Mouse (Mus musculus): Measurements from ENCODE around the gene Lipt2.

GRCm38 (mm10) chr7:100206144-100206543 is 47.1 kb downstream of the Lipt2 start:
- TF ChIP-seq CTCF (IDR thresholded peaks at IDR 0.05; ENCODE audit: borderline replicate concordance, insufficient read depth, low read depth, low read length): no peak
- no peak for TF ChIP-seq POLR2A (IDR thresholded peaks at IDR 0.05; ENCODE audit: borderline replicate concordance, insufficient read depth, low read length)

Measured in cerebellum, adult 2 months (tissue).